Mouse (Mus musculus) heart, postnatal 0 days (tissue): ENCODE results near the gene Zfp174. TPM values are rescaled to one million over a fixed set of nuclear protein-coding genes. Genes with fewer than 3 reads are reported as not detected.

ENCODE experiments used
- ATAC-seq: fragments of 200-750 bp; cut with Nextera tagmentation; 2 replicates; pipeline ENCODE4 v1.8.0; 2017; ENCODE audit warnings: low read depth, moderate number of reproducible peaks, moderate library complexity; ENCODE audit not compliant: insufficient read depth
- DNase-seq: peaks from one replicate; pipeline ENCODE4 v3.0.0-alpha.2; 2016; ENCODE audit warnings: low spot score
- H3K27ac ChIP-seq: fragments of 300-500 bp; sonication (generic); 2 replicates; pipeline ENCODE4 v1.5.1; 2014; ENCODE audit warnings: low read depth, mild to moderate bottlenecking
- H3K27me3 ChIP-seq: fragments of 300-500 bp; sonication (generic); 2 replicates; pipeline ENCODE4 v1.6.1; 2014; ENCODE audit warnings: low read length, mixed read lengths; ENCODE audit not compliant: control insufficient read depth, insufficient read depth
- H3K36me3 ChIP-seq: fragments of 300-500 bp; sonication (generic); replicated peaks from 2 replicates; pipeline ENCODE4 v1.6.1; 2014; ENCODE audit warnings: low read length, mixed read lengths; ENCODE audit not compliant: control insufficient read depth, insufficient read depth
- H3K4me1 ChIP-seq: fragments of 300-500 bp; sonication (generic); 2 replicates; pipeline ENCODE4 v1.6.1; 2014; ENCODE audit warnings: antibody characterized with exemption; ENCODE audit not compliant: control insufficient read depth, insufficient read depth
- H3K4me2 ChIP-seq: fragments of 300-500 bp; sonication (generic); 2 replicates; pipeline ENCODE4 v1.6.1; 2014; ENCODE audit warnings: low read depth, mild to moderate bottlenecking, low read length, moderate library complexity
- H3K4me3 ChIP-seq: fragments of 300-500 bp; sonication (generic); 2 replicates; pipeline ENCODE4 v1.5.1; 2014; ENCODE audit warnings: low read depth, low read length
- H3K9ac ChIP-seq: fragments of 300-500 bp; sonication (generic); replicated peaks from 2 replicates; pipeline ENCODE4 v1.6.1; 2014; ENCODE audit warnings: low read depth, low read length, mixed read lengths
- H3K9me3 ChIP-seq: fragments of 300-500 bp; sonication (generic); replicated peaks from 2 replicates; pipeline ENCODE4 v1.6.1; 2016; ENCODE audit warnings: low read length; ENCODE audit not compliant: control insufficient read depth
- CTCF ChIP-seq: IDR thresholded peaks from 2 replicates; pipeline ENCODE4 v1.5.1; 2016; ENCODE audit warnings: antibody characterized with exemption, control low read depth, low read depth
- EP300 ChIP-seq: IDR thresholded peaks from 2 replicates; pipeline ENCODE4 v1.6.1; 2016; ENCODE audit warnings: antibody characterized with exemption, low read depth
- WGBS: fragments of 180-500 bp; shearing (Covaris S2); extraction: QIAGEN DNeasy Blood & Tissue Kit; methylation state at CpG from one replicate; pipeline ENCODE4 v1.1.7; 2014; 5-methylcytosine and 5-hydroxymethylcytosine counted together
- polyA plus RNA-seq: library from polyadenylated mRNA; unstranded; fragments of >200 nt; fragmentation: Nextera tagmentation; extraction: Ambion mirVana; gene quantifications from 2 replicates; pipeline ENCODE4 v1.2.1, GENCODE M21; 2015
- total RNA-seq: library from RNA; depleted of rRNA; stranded (reverse); fragments of >200 nt; gene quantifications from 2 replicates; pipeline ENCODE4 v1.2.3, GENCODE M21; 2014; ENCODE audit warnings: low replicate concordance

Zfp174 gene
- total and polyA plus RNA-seq, 2 experiments from 2014 or later = 0.69 to 0.72 TPM

GRCm38 (mm10) chr16:3884201-3885064, 37.4 kb downstream of the Zfp174 start, which contains the start of the genes Zfp597 and Gm20695:
TSS of gene Zfp597 (minus strand) at chr16:3884561.
TSS of gene Gm20695 (plus strand) at chr16:3884648.
- Histone ChIP-seq H3K36me3 (0 out of 2 replicates have a peak, but pooled peaks cover 4% of the 10 kb centered on the region), H3K4me1 (peaks cover 12% of the 10 kb centered on the region), H3K4me3 (peak within 1 kb of the TSS; percentile 95), H3K9ac (peak within 1 kb of the TSS; percentile 87), H3K9me3 (no peaks in the 10 kb centered on the region), H3K27me3 (no peaks in the 10 kb centered on the region), H3K4me2 (peak within 1 kb of the TSS; percentile 77), H3K27ac (peak within 1 kb of the TSS; percentile 96)
- under 1% methylated on average over 80 of the region's 88 CpGs for WGBS
- DNase-seq = peak; percentile 95
- ATAC-seq = peak; percentile 98
- peak; percentile 38 for TF ChIP-seq CTCF
- peak; percentile 62 for TF ChIP-seq EP300

GRCm38 (mm10) chr16:3885065-3885670, 38.1 kb downstream of the Zfp174 start:
- Histone ChIP-seq H3K4me3 (peak overlapping the region; percentile 95), H3K9me3 (no peaks in the 10 kb centered on the region), H3K36me3 (0 out of 2 replicates have a peak, but pooled peaks cover 4% of the 10 kb centered on the region), H3K9ac (peak overlapping the region; percentile 87), H3K4me1 (peaks cover 12% of the 10 kb centered on the region), H3K4me2 (peak overlapping the region; percentile 77), H3K27me3 (no peaks in the 10 kb centered on the region), H3K27ac (peak overlapping the region; percentile 96)
- TF ChIP-seq EP300 = no peak
- TF ChIP-seq CTCF = no peak
- ATAC-seq (no peak), DNase-seq (peak; percentile 25)
- WGBS = 2% methylated on average over 10 of the region's 10 CpGs

- ATAC-seq (no peak), DNase-seq (no peak)
- H3K4me2 ChIP-seq = no peak overlapping the region
- no peaks in the 10 kb centered on the region for H3K9me3 ChIP-seq
- H3K4me1 ChIP-seq = peaks cover 13% of the 10 kb centered on the region; the same call in 1 of the 2 replicates
- no peak overlapping the region for H3K4me3 ChIP-seq
- no peak overlapping the region for H3K27ac ChIP-seq
- 91% methylated on average over 14 of the region's 14 CpGs for WGBS
- H3K9ac ChIP-seq = no peak overlapping the region
- peaks cover 15% of the 10 kb centered on the region; the same call in 1 of the 2 replicates for H3K36me3 ChIP-seq
- no peaks in the 10 kb centered on the region for H3K27me3 ChIP-seq
- TF ChIP-seq CTCF = no peak
- TF ChIP-seq EP300 = no peak
Measured at GRCm38 (mm10) chr16:3891621-3892295, 44.7 kb downstream of the Zfp174 start.

- TF ChIP-seq EP300 (no peak), CTCF (no peak)
- Histone ChIP-seq H3K4me2 (no peak overlapping the region), H3K4me3 (no peak overlapping the region), H3K9me3 (no peaks in the 10 kb centered on the region), H3K27me3 (no peaks in the 10 kb centered on the region), H3K4me1 (peaks cover 13% of the 10 kb centered on the region; the same call in 1 of the 2 replicates), H3K27ac (peak overlapping the region; percentile 87), H3K36me3 (peaks cover 35% of the 10 kb centered on the region), H3K9ac (no peak overlapping the region)
- peak; percentile 77 for ATAC-seq
- 11% methylated on average over 3 of the region's 3 CpGs for WGBS
- peak; percentile 79 for DNase-seq
Measured at GRCm38 (mm10) chr16:3893739-3894138, 46.7 kb downstream of the Zfp174 start.

- Histone ChIP-seq H3K27me3 (no peaks in the 10 kb centered on the region), H3K36me3 (peaks cover 51% of the 10 kb centered on the region), H3K4me1 (peaks cover 13% of the 10 kb centered on the region; the same call in 1 of the 2 replicates), H3K27ac (peak overlapping the region; percentile 87), H3K9me3 (no peaks in the 10 kb centered on the region), H3K9ac (no peak overlapping the region), H3K4me3 (no peak overlapping the region), H3K4me2 (peak overlapping the region; percentile 39)
- WGBS = 62% methylated on average over 9 of the region's 9 CpGs
- TF ChIP-seq EP300 = no peak
- no peak for TF ChIP-seq CTCF
- ATAC-seq (peak; percentile 71), DNase-seq (peak; percentile 68)
Measured at GRCm38 (mm10) chr16:3895173-3895792, 48.2 kb downstream of the Zfp174 start.
